Mouse (Mus musculus) lung, embryonic 15.5 days (tissue): Measurements from ENCODE around the gene Atp8a2. TPM values are rescaled to one million over a fixed set of nuclear protein-coding genes. Genes with fewer than 3 reads are reported as not detected.

Experiments used
- ATAC-seq: fragments of 200-750 bp; cut with Nextera tagmentation; 2 replicates; pipeline ENCODE4 v1.8.0; 2017; ENCODE audit warnings: moderate number of reproducible peaks, borderline replicate concordance; ENCODE audit not compliant: low FRiP score, low TSS enrichment; ENCODE audit errors: extremely low read depth
- H3K27ac ChIP-seq: fragments of 300-500 bp; sonication (generic); 2 replicates; pipeline ENCODE4 v1.5.1; 2015; ENCODE audit warnings: moderate library complexity, mild to moderate bottlenecking, inconsistent platforms
- H3K27me3 ChIP-seq: fragments of 300-500 bp; sonication (generic); 2 replicates; pipeline ENCODE4 v1.6.1; 2015; ENCODE audit warnings: inconsistent platforms
- H3K36me3 ChIP-seq: fragments of 300-500 bp; sonication (generic); 2 replicates; pipeline ENCODE4 v1.6.1; 2015; ENCODE audit warnings: inconsistent platforms
- H3K4me1 ChIP-seq: fragments of 300-500 bp; sonication (generic); 2 replicates; pipeline ENCODE4 v1.6.1; 2015; ENCODE audit warnings: inconsistent platforms
- H3K4me2 ChIP-seq: fragments of 300-500 bp; sonication (generic); 2 replicates; pipeline ENCODE4 v1.6.1; 2015; ENCODE audit warnings: inconsistent platforms, mild to moderate bottlenecking, moderate library complexity
- H3K4me3 ChIP-seq: fragments of 300-500 bp; sonication (generic); 2 replicates; pipeline ENCODE4 v1.5.1; 2015; ENCODE audit warnings: mild to moderate bottlenecking, inconsistent platforms
- H3K9ac ChIP-seq: fragments of 300-500 bp; sonication (generic); 2 replicates; pipeline ENCODE4 v1.6.1; 2015; ENCODE audit warnings: inconsistent platforms
- H3K9me3 ChIP-seq: fragments of 300-500 bp; sonication (generic); 2 replicates; pipeline ENCODE4 v1.6.1; 2016; ENCODE audit warnings: inconsistent platforms
- WGBS: fragments of 180-500 bp; shearing (Covaris S2); methylation state at CpG from one replicate; pipeline ENCODE4 v1.1.7; 2015; 5-methylcytosine and 5-hydroxymethylcytosine counted together
- polyA plus RNA-seq: library from polyadenylated mRNA; unstranded; fragments of >200 nt; fragmentation: Nextera tagmentation; extraction: Ambion mirVana; gene quantifications from 2 replicates; pipeline ENCODE4 v1.2.1, GENCODE M21; 2015

The Atp8a2 gene
- polyA plus RNA-seq, 1 experiment from 2014 or later = 1.8 TPM

DNA sequence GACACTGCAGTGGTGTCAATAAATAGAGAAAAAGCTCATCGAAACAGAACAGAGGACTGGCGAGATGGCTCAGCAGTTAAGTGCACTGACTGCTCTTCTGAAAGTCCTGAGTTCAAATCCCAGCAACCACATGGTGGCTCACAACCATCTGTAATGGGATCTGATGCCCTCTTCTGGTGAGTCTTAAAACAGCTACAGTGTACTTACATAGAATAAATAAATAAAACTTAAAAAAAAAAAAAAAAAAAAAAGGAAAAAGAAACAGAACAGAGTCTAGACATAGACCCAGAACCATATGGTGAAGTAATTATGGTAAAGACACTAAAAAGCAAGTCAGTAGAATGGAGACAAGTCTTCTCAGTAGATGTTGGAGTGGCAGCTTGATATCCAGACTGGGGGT is 15.7 kb downstream of the Atp8a2 start:
- no peak overlapping the region for H3K4me3 ChIP-seq
- H3K4me2 ChIP-seq = no peak overlapping the region
- 91% methylated on average over 2 of the region's 2 CpGs for WGBS
- ATAC-seq = no peak
- peaks cover 25% of the 10 kb centered on the region for H3K27me3 ChIP-seq
- no peak overlapping the region for H3K9ac ChIP-seq
- H3K36me3 ChIP-seq = no peaks in the 10 kb centered on the region
- H3K9me3 ChIP-seq = no peaks in the 10 kb centered on the region
- no peak overlapping the region for H3K27ac ChIP-seq
- peaks cover 10% of the 10 kb centered on the region for H3K4me1 ChIP-seq

DNA sequence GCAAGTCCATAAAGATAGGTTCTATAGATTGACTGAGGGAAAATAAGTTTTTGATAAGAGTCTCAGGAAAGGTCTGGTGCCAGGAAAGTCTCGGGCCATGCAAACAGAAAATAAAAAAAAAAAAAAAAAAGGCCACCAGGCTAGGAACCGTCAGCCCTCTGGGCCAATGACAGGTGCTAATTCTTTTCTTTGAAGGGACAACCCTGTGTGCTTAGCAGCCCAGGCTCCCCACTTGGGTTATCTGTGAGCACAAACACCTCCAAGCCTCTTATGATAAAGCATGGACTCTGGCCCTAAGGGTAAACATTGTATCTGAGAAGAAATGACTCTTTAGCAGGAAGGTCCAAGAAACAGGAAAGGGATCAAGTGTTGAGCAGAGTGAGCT is 18.4 kb downstream of the Atp8a2 start:
- ATAC-seq = no peak
- 13% methylated on average over 2 of the region's 2 CpGs for WGBS
- H3K9ac ChIP-seq = no peak overlapping the region
- H3K4me2 ChIP-seq = peak overlapping the region; percentile 8; the same call in 1 of the 2 replicates
- H3K9me3 ChIP-seq = no peaks in the 10 kb centered on the region
- peaks cover 10% of the 10 kb centered on the region for H3K4me1 ChIP-seq
- H3K36me3 ChIP-seq = no peaks in the 10 kb centered on the region
- H3K27ac ChIP-seq = no peak overlapping the region
- peak overlapping the region; percentile 63; the same call in 1 of the 2 replicates for H3K4me3 ChIP-seq
- H3K27me3 ChIP-seq = peaks cover 40% of the 10 kb centered on the region

DNA sequence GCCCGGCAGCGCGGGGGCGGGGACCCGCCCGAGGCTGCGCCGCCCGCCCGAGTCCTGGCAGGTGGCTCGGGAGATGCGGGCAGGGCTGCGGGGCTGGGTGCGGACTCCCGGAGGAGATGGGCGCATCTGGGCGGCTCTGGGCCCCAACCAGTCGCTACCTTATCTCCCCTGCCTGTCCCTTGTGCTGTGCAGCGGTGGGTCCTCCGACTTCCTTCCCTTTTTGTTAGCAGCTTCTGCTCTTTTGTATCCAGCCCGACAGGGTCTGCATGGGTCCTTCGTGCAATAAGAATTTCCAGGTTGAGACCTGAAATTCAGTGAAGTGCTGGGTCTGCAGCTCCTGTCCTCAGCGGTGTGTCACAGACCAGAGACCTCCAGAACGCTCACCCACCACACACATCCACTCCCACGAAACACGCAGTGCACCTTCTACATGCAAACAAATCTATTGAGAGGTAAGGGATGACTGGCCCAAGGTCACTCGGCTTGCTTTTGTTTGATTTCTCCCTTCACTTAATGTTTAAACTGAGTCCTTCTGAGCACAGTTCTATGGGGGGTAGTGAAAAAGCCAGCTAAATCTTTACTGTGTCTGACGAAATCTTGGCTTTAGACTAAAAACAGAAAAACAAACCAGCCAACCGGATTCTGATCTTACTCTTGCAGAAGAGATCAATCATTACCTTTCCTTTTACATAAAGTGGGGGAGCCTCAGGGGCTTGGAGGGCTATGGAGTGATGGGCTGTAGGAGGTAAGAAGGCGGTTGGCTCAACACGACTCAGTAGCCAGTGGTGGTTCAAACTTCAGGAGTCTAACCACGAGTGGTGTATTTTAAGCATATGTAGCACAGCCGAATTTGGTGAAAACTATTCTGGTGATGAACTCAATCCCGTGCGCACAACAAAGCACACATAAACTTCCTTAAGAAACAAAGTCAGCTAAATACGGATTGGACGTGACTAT is 19.1 kb downstream of the Atp8a2 start:
- H3K36me3 ChIP-seq = no peaks in the 10 kb centered on the region
- H3K9me3 ChIP-seq = no peaks in the 10 kb centered on the region
- peak overlapping the region; percentile 47 for H3K9ac ChIP-seq
- peaks cover 10% of the 10 kb centered on the region for H3K4me1 ChIP-seq
- peak overlapping the region; percentile 99 for H3K4me2 ChIP-seq
- no peak overlapping the region for H3K27ac ChIP-seq
- no peak for ATAC-seq
- peaks cover 40% of the 10 kb centered on the region for H3K27me3 ChIP-seq
- WGBS = 13% methylated on average over 36 of the region's 37 CpGs
- peak overlapping the region; percentile 63 for H3K4me3 ChIP-seq

DNA sequence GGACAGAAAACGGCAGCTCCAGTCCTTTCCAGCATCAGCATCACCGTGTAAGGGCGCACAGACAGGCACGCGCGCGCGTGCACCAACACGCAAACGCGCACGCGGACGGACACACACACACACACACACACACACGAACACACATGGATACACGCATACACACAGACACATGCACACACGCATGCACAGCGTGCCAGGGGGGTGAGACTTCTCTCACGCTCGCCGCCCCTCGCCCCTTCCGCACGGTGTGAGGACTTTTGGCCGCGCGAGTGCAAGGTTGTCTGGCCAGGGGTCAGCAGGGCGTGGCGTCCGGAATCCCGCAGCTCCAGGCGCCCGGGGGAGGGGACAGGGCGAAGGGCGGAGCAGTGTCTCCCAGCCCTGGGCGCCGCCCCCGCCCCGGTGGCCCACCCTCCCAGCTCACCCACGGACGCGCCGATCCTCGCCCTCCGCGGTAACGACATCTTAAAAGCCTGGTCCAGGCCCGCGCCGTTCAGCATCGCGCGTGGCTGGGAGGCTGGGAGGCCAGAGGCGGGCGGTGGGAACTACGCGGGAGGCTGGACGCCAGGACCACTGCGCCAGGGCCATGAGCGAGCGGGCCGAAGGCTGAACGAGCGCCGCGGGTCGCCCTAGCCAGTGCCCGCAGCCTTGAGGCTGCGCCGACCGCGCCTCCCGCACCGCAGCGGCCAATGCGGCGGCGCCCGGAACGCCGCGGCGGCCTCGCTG is 19.9 kb downstream of the Atp8a2 start:
- Histone ChIP-seq H3K27me3 (peaks cover 40% of the 10 kb centered on the region), H3K27ac (no peak overlapping the region), H3K9ac (peak overlapping the region; percentile 47), H3K36me3 (no peaks in the 10 kb centered on the region), H3K4me2 (peak overlapping the region; percentile 99), H3K9me3 (no peaks in the 10 kb centered on the region), H3K4me1 (peaks cover 10% of the 10 kb centered on the region), H3K4me3 (peak overlapping the region; percentile 63)
- peak; percentile 81 for ATAC-seq
- under 1% methylated on average over 68 of the region's 84 CpGs for WGBS

DNA sequence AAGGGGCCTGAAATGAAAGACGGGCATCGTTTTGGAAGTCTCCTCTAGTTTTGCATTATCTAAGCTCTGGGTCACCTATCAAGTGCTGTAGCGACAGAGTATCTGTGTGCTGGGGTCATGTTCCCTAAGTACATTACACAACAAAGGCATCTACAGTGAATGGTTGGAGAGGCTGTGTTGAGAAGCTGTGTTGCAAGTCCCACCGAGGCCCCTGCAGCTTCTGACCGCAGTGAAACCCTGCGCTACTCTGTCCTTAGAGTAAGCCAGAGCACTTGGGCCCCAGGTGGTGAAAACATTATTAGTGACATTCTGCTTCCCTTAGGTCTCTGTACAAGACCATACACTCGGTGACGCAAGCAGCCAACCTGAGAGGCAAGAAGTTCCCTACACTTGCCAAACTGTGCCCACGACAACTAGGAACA is 20.5 kb downstream of the Atp8a2 start:
- ATAC-seq = no peak
- Histone ChIP-seq H3K9me3 (no peaks in the 10 kb centered on the region), H3K4me3 (peak overlapping the region; percentile 63), H3K36me3 (no peaks in the 10 kb centered on the region), H3K4me1 (peaks cover 10% of the 10 kb centered on the region), H3K27me3 (peaks cover 40% of the 10 kb centered on the region), H3K4me2 (peak overlapping the region; percentile 99), H3K27ac (no peak overlapping the region), H3K9ac (peak overlapping the region; percentile 47)
- WGBS = 29% methylated on average over 9 of the region's 9 CpGs

DNA sequence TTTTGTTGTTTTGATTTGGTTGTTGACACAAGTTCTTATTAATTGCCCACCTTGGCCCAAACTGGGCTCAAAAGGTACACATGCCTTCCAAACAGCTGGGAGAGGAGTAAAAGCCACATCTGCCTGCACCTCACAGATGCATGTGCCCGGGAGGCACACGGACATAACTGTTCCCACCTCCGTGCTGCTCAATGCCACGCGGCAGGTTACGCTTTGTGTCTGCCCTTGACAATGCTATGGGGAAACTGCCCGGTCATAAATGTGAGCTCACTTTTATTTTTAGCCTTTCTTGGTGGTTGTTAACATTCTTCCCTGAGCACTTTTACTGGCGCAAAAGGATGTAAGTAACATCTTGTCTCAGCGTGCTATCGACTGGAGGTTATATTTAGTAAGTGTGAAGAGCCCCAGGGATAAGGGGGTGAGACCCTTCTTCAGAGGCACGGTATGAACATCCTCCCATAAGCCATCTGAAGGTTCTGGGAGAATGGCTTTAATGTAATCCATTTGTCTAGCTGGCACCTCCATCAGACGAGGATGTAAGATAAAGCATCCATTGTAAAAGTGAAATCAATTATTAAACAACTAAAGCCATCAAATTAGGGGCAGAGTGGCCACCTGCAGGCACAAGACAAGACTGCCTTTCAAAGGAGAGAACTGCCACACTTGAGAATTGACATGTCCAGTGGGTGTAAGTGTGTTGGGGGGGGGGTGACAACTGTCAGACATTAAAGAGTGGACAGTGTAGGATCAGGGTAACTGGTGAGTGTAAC is 24.5 kb downstream of the Atp8a2 start:
- 34% methylated on average over 12 of the region's 12 CpGs for WGBS
- Histone ChIP-seq H3K4me1 (peaks cover 5% of the 10 kb centered on the region), H3K9me3 (no peaks in the 10 kb centered on the region), H3K27me3 (peaks cover 26% of the 10 kb centered on the region), H3K27ac (no peak overlapping the region), H3K36me3 (no peaks in the 10 kb centered on the region), H3K4me2 (no peak overlapping the region), H3K4me3 (no peak overlapping the region), H3K9ac (no peak overlapping the region)
- ATAC-seq = no peak

DNA sequence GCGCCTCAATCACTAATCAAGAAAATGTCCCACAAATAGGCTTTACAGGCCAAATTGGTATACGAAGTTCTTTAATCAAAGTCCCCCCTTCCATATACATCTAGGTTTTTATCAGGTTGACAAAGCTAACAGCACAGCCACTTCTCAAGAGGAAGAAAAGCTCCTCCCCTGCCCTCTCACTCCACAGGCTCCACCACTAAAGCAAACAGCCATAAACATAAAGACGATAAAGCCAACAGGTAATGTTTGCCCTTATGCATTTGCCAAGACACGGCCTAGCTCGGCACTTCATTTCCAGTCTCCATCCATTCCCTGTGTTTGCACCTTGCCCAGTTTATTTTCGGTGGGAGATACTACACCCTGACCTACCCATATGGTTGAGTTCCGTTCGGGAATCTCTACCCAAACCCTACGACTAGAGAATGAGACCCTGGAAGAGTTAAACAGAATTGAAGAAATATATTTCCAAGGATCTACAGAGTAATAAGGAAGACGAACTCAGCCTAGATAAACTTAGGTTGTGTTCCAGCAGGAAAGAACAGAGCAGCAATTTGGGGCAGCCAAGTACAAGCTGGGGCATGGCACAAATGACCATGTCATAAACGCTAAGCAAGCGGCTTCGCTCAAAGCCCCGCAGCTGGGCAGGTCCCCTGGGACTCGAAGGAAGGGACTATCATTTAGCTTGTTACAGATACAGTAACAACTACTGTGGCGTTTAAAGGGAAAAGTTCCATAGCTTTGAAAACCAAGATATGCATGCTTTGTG is 26.0 kb downstream of the Atp8a2 start:
- H3K9ac ChIP-seq = no peak overlapping the region
- H3K4me1 ChIP-seq = no peaks in the 10 kb centered on the region
- H3K36me3 ChIP-seq = no peaks in the 10 kb centered on the region
- no peak overlapping the region for H3K4me3 ChIP-seq
- ATAC-seq = no peak
- 67% methylated on average over 16 of the region's 16 CpGs for WGBS
- H3K27ac ChIP-seq = no peak overlapping the region
- no peaks in the 10 kb centered on the region for H3K9me3 ChIP-seq
- H3K4me2 ChIP-seq = no peak overlapping the region
- H3K27me3 ChIP-seq = peaks cover 12% of the 10 kb centered on the region

DNA sequence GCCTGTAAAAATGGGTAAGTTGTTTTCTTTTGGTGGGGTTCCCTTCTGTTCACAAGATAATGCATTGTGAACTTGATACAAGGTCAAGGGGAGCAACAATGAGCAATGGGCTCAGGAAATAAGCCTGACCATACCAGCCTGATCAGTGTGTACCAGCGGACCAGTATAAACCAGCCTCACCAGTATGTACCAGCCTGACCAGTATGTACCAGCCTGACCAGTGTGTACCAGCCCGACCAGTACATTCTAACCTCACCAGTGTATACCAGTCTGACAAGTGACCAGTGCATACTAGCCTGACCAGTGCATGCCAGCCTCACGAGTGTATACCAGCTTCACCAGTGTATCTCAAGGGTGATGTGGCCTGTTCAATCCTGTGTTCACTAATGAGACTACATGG is 33.6 kb downstream of the Atp8a2 start:
- no peak for ATAC-seq
- 78% methylated on average over 3 of the region's 3 CpGs for WGBS

DNA sequence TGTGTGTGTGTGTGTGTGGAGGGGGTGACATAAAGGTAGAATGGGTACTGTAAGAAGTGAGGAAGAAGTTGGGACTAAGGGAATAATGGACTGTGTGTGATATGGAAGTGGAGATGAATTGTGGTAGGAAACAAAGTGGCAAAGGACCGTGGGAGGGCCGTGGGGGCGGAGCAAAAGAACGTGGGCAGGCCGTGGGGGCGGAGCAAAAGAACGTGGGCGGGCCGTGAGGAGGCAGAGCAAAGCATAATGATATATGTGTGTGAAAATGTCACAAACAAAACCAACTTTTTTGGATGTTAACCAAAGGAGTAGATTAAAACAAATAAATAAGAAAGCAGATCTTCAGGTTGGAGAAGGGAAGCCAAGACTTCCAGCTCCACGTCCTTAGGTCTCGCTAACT is 44.6 kb downstream of the Atp8a2 start:
- WGBS = 78% methylated on average over 11 of the region's 11 CpGs
- Histone ChIP-seq H3K27ac (no peak overlapping the region), H3K4me1 (no peaks in the 10 kb centered on the region), H3K9me3 (no peaks in the 10 kb centered on the region), H3K27me3 (no peaks in the 10 kb centered on the region), H3K36me3 (no peaks in the 10 kb centered on the region), H3K4me3 (no peak overlapping the region), H3K9ac (no peak overlapping the region), H3K4me2 (no peak overlapping the region)
- ATAC-seq = no peak

More for the DNA sequence above, 33.6 kb downstream of the Atp8a2 start:
- no peaks in the 10 kb centered on the region for H3K36me3 ChIP-seq
- H3K27me3 ChIP-seq = no peaks in the 10 kb centered on the region
- no peak overlapping the region for H3K9ac ChIP-seq
- no peak overlapping the region for H3K4me2 ChIP-seq
- H3K27ac ChIP-seq = no peak overlapping the region
- H3K4me1 ChIP-seq = no peaks in the 10 kb centered on the region
- no peak overlapping the region for H3K4me3 ChIP-seq
- no peaks in the 10 kb centered on the region for H3K9me3 ChIP-seq

DNA sequence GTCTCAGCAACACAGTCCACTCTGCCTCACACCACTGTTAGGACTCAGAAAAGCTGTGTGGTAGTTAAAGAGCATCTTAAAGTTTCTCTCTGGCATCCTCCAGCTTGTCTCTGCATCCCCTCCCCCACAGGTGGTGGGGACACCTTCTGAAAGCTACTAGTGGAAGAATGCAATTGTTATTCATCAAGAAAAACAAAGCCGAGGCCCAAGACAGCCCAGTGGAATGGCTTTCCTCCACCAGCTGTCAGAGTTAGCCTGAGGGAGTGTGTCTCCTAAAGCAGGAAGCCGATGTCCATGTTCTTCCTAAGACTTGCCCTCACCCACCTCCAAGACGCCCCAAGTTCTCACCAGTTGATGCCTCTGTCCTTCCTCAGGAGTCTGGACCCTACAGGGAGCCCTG is 48.1 kb downstream of the Atp8a2 start:
- no peak overlapping the region for H3K9ac ChIP-seq
- no peaks in the 10 kb centered on the region for H3K4me1 ChIP-seq
- no peak for ATAC-seq
- WGBS = 27% methylated on average over 3 of the region's 3 CpGs
- no peak overlapping the region for H3K27ac ChIP-seq
- no peaks in the 10 kb centered on the region for H3K36me3 ChIP-seq
- H3K4me2 ChIP-seq = no peak overlapping the region
- H3K9me3 ChIP-seq = no peaks in the 10 kb centered on the region
- no peak overlapping the region for H3K4me3 ChIP-seq
- H3K27me3 ChIP-seq = no peaks in the 10 kb centered on the region

DNA sequence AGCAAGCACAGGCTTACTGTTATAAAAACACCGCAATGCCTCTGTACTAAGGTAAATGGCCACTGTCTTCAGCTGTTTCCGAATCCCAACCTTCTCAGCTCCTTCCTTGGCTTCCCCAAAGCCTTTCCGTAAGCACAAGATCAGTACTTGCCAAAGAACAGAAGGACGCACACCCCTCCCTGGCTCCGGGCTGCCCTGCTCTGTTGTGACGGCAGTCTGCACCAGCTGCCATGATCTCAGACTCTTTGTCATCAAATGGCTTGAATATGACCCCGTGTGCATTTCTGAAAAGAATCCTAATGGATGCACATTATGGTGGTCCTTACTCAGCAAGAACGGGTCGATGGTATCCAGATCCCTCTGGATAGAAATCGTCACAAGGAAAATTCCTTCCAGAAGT is 53.7 kb downstream of the Atp8a2 start:
- ATAC-seq = no peak
- Histone ChIP-seq H3K4me1 (no peaks in the 10 kb centered on the region), H3K27ac (no peak overlapping the region), H3K4me2 (no peak overlapping the region), H3K36me3 (no peaks in the 10 kb centered on the region), H3K4me3 (no peak overlapping the region), H3K9ac (no peak overlapping the region), H3K27me3 (no peaks in the 10 kb centered on the region), H3K9me3 (no peaks in the 10 kb centered on the region)
- WGBS = 73% methylated on average over 10 of the region's 10 CpGs
